Mouse (Mus musculus) fat pad, adult 2 months (tissue): ENCODE results near the gene Gm20458.

Experiments used
- DNase-seq: peaks from one replicate; pipeline ENCODE4 v3.0.0-alpha.2; 2011; ENCODE audit warnings: low read depth, low spot score; ENCODE audit errors: extremely low read depth

Gm20458 gene

DNA sequence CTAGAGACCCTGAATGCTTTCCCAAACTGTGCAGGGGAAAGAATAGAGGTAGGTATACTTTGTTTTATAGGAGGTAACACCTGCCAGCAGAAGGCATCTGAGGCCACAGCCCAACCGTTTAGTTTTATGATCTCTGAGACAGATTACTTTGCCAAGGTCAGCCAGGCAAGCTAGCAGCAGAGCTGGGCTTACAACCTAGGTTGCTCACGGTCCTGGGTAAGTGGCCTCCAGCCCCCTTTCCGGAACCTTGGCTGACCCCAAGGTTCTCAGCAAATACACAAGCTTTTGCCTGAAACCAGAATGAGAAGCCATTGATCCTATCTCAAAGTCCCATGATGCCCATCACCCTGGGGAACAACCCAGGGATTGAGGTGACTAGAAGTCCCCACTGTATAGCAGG is 26.1 kb upstream of the Gm20458 start:
- no peak for DNase-seq

DNA sequence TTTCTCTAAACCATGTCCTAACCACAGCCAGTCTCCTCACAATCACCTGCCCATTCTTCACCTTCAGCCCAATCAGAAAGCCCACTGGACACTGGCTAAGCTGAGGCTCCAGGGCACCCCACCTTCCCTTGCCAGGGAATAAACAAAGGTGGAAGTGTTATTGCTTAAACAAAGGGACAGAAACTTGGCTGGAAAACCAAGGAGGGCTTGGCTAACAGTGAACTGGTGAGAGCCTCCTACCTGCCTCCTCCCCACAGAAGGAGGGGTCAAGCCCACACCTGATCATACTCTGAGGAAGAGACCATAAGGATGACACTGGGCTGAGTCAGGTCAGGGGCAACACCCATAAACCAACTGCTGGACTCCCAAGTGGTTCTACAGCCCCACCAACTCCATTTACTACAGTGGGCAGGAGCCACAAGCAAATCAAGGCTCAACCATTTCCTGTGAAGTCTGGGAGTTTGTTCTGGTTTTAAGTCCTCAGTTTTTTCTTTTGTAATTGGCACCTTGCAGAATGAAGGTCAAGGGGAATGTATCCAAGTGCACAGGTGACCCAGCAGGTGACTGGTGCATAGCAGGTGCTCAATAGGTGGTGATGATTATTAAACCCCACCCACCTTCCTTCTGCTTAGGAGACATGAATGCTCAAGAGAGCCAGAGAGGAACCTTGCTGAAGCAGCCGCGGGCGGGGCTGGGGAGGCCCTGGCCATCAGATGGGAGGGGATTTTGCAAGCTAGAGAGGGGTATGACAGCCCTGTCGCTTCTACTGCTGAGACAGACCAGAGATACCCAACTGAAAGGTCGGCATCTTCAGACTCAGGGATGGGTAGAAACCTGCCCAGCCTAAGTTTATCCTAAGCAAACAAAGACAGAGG is 25.3 kb upstream of the Gm20458 start:
- DNase-seq: no peak

DNA sequence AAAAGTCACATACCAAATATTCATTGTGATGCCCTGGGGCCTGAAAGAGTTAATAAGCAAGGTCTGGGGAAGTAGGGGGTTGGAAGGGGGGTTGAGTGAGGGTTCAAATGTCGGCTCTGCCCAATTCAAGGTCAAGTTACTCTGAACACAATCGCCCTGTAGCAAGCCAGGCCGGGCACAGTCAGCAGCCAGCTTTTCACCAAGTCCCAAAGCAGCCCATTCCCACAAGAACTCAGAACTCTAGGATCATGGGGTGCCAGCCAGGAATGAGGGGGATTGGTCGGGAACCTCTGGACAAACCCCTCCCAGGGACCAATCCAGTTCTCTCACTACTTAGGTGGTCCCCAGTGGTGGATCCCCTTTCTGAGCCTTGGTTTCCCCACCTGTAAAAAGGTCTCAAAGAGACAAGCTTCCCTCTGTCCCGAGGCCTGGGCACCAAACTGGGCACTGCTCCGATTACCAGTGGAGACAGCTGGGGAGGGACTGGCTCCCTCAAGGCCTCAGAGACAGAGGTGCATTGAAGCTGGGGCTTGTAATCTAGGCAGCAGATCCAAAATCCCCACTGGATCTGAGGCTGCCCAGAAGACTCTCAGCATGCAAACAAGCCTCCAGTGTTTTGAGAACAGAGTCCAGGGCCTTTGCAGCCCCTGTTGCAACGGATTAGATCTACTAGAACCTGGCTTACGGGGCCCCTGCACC is 24.4 kb upstream of the Gm20458 start:
- DNase-seq: no peak

DNA sequence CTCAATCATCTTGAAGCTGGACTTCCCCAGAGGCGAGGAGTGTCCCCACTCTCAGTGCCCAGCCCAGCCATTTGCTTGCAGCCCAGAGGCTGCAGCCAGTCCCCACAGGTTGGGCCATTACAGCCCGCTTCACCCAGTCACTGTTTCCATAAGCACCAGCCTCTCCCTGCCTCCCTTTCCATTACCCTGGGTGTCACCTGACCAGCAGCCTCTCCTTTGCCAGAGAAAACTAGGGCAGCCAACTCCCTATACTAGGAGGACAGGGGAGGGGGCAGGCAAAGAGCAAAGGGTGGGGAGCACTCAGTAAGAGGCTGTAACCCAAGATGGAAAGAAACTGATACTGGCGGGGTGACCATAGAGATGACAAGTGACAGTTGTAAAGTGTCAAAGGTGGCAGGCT is 23.8 kb upstream of the Gm20458 start:
- DNase-seq: no peak

GRCm38 (mm10) chr2:164437710-164438109 is 23.1 kb upstream of the Gm20458 start:
- no peak for DNase-seq

DNA sequence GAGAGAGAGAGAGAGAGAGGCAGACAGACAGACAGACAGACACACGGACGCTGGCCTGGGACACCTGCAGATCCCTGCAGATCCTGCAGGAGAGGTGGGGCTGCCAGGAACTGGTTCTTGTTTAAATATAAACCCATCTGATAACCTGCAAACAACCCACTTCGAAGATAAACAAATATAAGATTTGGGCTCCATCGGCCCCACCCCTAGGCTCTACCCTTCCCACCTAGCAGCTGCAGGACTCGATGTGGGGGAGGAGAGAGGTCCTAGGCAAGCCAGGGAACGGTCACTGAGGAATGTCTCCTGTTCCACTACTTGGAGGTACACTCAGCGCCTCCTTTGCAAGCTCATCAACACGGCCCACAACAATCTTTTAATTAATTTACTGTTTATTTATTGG is 22.5 kb upstream of the Gm20458 start:
- no peak for DNase-seq

- DNase-seq: no peak
These were observed 21.8 kb upstream of the Gm20458 start for GRCm38 (mm10) chr2:164439001-164439421.

GRCm38 (mm10) chr2:164440314-164440713 is 20.5 kb upstream of the Gm20458 start:
- no peak for DNase-seq

DNA sequence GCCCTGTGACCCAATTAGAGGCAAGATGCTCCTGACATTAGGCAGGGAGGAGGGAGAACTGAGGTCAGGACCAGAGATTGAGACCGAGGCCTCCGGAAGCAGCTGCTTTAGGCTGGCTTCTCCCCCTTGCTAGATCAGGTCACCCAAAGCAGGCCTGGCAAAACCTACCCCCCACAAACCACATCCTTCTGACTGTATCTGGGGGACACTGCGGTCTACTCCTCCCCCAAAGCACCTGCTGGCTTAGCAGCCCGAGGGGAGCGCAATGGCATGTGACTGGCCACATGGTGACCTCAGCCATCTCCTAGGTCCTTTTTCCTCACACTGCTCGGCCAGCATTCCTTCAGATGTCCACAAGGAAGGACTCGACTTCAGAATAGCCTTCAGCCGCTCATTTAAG is 19.6 kb upstream of the Gm20458 start:
- no peak for DNase-seq

DNA sequence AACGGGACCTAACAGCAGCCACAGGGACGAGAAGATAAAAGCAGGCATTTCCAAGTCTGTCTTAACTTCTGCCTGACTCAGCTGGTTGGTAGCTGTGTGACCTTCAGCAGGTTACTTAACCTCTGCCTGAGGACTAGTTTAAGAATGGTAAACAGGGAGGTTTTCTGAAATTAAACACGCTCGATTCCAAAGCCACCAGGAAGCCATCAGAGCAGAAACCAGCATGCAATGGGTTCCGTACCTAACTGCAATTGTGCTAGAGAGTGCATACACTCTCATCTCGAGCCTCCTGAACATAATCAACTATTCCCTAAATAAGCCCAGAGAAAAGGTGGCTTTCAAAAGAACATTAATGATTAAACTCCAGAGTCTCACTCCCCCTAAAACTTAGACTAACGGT is 19.0 kb upstream of the Gm20458 start:
- DNase-seq: no peak

DNA sequence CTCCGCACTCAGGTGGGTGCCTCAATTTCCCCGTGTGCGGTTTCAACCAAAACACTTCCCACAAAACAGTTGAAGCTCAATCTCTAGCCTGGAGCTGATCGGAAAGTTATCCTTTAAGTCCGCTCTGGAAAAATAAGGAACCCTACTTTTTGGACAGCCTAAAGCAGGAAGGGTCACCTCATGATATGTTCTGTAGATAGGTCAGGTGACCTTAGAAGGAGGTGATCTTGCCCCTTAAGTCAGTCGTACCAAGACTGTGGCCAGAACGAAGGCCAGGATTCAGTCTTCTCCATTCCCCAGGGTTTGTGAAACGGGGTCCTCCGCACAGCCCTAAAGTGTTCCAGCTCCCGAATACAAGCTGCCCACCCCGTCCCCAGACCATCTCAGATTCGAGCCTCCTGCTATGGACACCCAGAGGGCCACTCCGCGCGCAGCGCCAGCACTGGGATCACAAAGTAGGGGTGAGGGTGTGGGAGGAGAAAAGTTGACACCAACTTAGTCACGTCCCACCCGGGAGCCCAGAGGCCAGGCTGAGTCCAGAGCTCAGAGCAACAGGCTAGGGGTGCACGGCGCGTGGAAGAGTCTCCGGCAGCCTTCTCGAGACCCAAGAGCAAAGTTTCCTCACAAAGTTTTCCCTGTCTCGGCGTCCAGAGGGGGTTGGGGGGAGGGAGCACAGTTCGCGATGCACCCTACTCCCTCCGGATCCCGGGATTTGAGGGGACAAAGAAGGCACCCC is 18.3 kb upstream of the Gm20458 start:
- DNase-seq: no peak

- DNase-seq: no peak
These were observed 17.7 kb upstream of the Gm20458 start for GRCm38 (mm10) chr2:164443051-164443437.

DNA sequence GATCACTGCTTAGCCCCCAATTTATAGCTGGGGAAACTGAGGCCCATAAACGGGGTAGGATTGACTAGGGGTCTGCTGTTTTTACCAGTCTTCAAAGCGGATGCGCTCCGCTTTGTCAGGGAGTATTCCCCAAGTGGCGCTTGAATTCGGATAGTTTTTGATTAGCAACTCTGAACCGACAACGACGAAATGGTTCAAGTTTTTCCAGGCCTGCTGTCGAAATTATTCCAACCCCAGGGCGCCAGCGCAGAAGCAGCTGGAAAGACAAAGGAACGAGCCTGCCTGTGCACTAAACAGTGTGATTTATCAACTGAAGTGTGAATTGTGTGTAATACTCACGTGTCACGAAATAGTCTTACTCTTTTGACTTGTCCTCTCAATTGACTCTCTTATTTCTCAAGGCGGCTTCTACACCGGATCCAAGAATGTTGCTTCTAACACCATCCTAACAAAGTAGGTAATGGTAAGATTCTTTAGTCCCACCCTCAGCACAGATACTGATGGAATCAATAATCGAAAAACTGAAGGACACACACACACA is 17.2 kb upstream of the Gm20458 start, which contains the start of gene Sdc4:
Gene Sdc4, minus strand, starts transcription at position 428 of the 541 bp plus-strand sequence.
- no peak for DNase-seq

- DNase-seq: no peak
These were observed 16.1 kb upstream of the Gm20458 start for GRCm38 (mm10) chr2:164444701-164445100.

DNA sequence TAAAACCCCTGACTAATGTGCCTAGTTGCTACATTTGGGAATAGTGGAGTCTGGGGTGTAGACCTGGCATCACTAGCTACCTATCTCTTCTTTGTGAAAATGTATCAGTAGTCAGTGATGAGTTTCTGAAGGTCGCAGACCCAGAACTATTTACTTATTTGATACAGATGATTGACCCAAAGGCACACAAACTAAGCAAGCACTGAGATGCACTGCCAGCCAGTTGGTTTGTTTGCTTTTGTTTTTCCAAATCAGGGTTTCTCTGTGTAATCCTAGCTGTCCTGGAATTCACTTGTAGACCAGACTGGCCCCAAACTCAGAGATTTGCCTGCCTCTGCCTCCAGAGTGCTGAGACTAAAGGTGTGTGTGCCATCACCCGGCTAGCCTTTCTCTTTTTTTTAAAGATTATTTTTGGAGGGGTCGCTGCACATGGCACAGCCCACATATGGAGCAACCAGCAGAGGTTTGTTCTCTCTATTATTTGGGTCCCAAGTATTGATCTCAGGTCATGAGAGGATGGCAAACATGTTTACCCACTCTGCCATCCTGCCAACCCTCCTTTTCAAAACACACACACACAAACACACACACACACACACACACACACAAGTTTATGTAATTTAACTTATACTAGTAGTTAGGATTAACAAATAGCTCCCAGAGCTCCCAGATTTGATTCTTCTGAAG is 15.2 kb upstream of the Gm20458 start:
- DNase-seq: no peak

- DNase-seq: no peak
These were observed 14.7 kb upstream of the Gm20458 start for GRCm38 (mm10) chr2:164446086-164446469.

- no peak for DNase-seq
These were observed 12.6 kb upstream of the Gm20458 start for GRCm38 (mm10) chr2:164448140-164448539.

DNA sequence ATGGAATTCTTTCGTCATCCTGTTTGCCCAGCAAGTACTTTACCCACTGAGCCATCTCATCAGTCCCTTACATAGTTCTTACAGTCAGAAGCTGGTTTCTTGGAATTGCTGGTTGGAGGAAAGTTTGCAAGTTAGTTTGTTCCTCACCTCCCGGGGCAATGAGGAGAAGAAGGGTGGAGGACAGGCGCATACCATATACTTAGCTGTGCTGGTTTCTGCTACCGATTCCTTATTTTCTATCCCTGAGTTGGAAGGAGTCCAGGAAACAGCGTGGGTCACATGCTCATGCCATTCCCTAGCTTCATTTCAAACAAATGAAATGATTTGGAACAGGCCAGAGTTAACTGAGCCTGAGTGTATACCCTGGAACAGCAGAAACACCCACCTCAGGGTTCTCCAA is 11.8 kb upstream of the Gm20458 start:
- no peak for DNase-seq

DNA sequence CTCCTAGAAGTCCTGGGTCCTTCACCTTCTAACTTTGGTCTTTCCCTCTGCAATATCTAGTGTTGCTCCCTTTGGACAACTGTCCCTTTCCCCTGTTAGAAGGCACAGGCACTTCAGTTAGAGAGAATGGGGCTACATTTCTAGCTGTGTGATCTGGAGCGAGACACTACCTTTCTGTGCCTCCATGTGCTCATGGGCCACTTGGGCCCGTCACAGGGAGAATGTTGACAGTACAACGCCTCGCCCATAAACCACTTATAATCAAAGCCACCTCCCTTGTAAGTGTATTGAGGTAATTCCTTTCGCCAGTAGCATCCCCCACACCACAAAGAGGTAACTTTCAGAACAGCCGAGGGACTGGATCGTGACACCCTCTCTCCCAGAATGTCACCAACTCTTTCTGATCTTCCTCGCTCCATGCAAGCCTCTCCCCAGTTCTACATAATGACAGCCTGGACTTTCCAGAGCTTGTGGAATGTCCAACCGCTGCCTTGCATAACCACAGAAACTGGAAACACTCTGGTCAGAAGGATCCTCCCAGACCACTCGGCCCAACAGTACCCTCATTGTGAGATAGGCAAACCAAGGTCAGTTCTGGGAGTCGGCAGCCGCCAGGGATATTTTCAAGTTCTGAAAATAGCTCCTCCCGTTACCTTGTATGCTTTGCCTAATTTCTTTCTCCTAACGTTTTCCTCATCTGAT is 11.3 kb upstream of the Gm20458 start:
- no peak for DNase-seq

DNA sequence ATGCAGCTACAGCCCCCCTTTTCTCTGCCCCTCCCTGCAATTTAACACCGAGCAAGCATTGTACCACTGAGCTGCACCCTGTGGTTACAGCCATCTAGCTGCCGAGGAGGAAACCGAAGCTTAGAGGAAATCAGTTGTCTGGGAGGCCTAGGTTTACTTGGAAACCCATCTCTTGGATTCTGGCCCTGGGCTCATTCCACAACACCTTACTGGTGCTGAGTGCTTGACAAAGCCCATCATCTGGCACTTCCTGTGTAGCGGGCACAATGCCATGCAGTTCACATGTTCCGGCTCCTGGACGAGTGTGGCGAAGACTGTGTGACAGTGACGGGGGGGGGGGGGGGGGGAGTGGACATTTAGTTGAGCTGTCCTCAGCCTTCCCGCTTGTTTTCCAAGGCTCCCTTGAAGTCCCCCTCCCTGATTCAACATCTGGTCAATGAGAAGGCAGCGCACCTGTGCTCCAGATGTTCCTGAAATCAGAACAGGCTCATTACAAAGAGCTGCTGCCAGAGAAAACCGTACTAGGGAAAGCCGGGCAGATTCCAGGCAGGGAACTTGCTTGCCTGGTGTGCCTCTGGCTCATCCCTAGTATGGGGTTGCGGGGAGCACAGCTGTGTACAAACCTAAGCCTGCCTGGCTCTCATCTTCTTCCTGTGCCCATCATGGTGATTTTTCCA is 8.6 kb upstream of the Gm20458 start:
- DNase-seq: no peak
